Mouse (Mus musculus) adrenal gland, adult 10 weeks (tissue): ENCODE data around the gene Bach1. TPM values are rescaled to one million over a fixed set of nuclear protein-coding genes. Genes with fewer than 3 reads are reported as not detected.

Experiments used
- polyA plus RNA-seq: library from polyadenylated mRNA; stranded (reverse); fragments of 350-450 nt; fragmentation: Illumina TruSeq; extraction: RNeasy Lipid Tissue Mini Kit (QIAGEN cat#74804); gene quantifications from one replicate; pipeline ENCODE4 v1.2.3, GENCODE M21; 2014; ENCODE audit warnings: low read depth, low replicate concordance

The Bach1 gene
- polyA plus RNA-seq: 33.8 TPM

GRCm38 (mm10) chr16:87698692-87699305 is at the start of gene Bach1:
TSS of gene Bach1 (plus strand) at chr16:87698945.

Other genes starting within 250 kb of the Bach1 start
- gene Usp16, start 244.2 kb upstream of the Bach1 start, polyA plus RNA-seq: 169 TPM
- 454 TPM for gene Cct8, start 203.1 kb upstream of the Bach1 start, polyA plus RNA-seq
- 4.0 TPM for gene Map3k7cl, start 145.6 kb upstream of the Bach1 start, polyA plus RNA-seq